Mouse (Mus musculus) heart, adult 18-20 months (tissue): ENCODE measurements at regions not wholly inside any gene's neighbourhood (a gene's known extent, or its start where the extent isn't known, plus 50 kb on each side); places are given as distances from the start of the nearest gene placed in this dataset.

Experiments used
- DNase-seq, 2 experiments: peaks; one replicate each; pipeline ENCODE4 v3.0.0; 2021 to 2022; ENCODE audit warnings: mixed read lengths in 1 of 2

GRCm38 (mm10) chr11:79762654-79763053 is 171.6 kb downstream of the Rab11fip4 start:
- DNase-seq: no peak

GRCm38 (mm10) chr11:79762027-79762426 is 171.0 kb downstream of the Rab11fip4 start:
- no peak for DNase-seq

GRCm38 (mm10) chr11:79760533-79760932 is 169.5 kb downstream of the Rab11fip4 start:
- DNase-seq: no peak

- no peak for DNase-seq
Observed at GRCm38 (mm10) chr11:79758281-79758680, 167.3 kb downstream of the Rab11fip4 start.

GRCm38 (mm10) chr11:79757513-79758071 is 166.6 kb downstream of the Rab11fip4 start:
- no peak for DNase-seq

GRCm38 (mm10) chr11:79756305-79756846 is 165.4 kb downstream of the Rab11fip4 start:
- no peak for DNase-seq

GRCm38 (mm10) chr11:79753491-79753890 is 162.5 kb downstream of the Rab11fip4 start:
- no peak for DNase-seq

- DNase-seq: no peak
Observed at GRCm38 (mm10) chr11:79752717-79753480, 161.9 kb downstream of the Rab11fip4 start.

GRCm38 (mm10) chr11:79751751-79752716 is 161.0 kb downstream of the Rab11fip4 start:
- no peak for DNase-seq

GRCm38 (mm10) chr11:79750943-79751342 is 159.9 kb downstream of the Rab11fip4 start:
- no peak for DNase-seq

- DNase-seq: no peak
Observed at GRCm38 (mm10) chr11:79749755-79750434, 158.9 kb downstream of the Rab11fip4 start.

GRCm38 (mm10) chr11:79749141-79749540 is 158.1 kb downstream of the Rab11fip4 start:
- DNase-seq: no peak

- no peak for DNase-seq
Observed at GRCm38 (mm10) chr11:79748606-79749125, 157.7 kb downstream of the Rab11fip4 start.

GRCm38 (mm10) chr11:79747801-79748200 is 156.8 kb downstream of the Rab11fip4 start:
- no peak for DNase-seq
